Mouse (Mus musculus) 3T3-L1 (cell line): Measurements from ENCODE around the gene Gm6592.
"Not testable (repeated sequence)": the region's sequence is repeated elsewhere in the genome, so short reads cannot be mapped to it uniquely, and the experiment has no call there.

ENCODE experiments used
- DNase-seq: peaks from one replicate; pipeline ENCODE4 v3.0.0-alpha.2; 2015; ENCODE audit warnings: low read depth, low spot score

Gm6592 gene

DNA sequence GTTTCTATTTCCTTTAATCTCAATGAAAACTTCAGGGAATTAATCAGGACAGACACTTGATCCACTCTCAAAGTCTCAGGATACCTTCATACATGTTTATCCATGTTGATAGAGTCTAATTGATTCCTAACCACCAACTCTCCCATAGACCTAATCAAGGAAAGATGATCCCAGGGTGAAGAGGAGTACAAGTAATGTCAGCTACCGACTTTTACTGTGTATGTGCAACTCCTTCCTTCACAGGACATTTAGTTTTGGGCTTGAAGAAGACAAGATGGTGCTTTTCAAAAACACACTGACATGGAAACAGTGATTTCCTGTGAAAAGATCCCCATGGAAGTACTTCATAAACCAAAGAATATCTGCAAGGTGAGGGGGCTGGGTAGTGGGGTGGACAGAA lies at the start of gene Gm6592:
Gm6592 (plus strand) TSS at position 301 of the 400 bp plus-strand sequence.
- no peak for DNase-seq

DNA sequence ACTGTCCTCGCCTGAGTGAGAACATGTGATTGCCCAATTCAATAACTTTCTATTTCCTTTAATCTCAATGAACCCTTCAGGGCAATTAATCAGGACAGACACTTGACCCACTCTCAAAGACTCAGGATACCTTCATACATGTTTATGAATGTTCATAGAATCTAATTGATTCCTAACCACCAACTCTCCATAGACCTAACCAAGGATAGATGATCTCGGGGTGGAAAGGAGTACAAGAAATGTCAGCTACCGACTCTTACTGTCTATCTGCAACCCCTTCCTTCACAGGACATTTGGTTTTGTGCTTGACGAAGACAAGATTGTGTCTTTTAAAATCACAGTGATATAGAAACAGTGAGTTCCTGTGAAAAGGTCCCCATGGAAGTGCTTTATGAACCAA lies 40.4 kb upstream of the Gm6592 start, which contains the start of gene Ssxb5:
Ssxb5 (plus strand) TSS at position 301 of the 400 bp plus-strand sequence.
- not testable (repeated sequence) for DNase-seq

DNA sequence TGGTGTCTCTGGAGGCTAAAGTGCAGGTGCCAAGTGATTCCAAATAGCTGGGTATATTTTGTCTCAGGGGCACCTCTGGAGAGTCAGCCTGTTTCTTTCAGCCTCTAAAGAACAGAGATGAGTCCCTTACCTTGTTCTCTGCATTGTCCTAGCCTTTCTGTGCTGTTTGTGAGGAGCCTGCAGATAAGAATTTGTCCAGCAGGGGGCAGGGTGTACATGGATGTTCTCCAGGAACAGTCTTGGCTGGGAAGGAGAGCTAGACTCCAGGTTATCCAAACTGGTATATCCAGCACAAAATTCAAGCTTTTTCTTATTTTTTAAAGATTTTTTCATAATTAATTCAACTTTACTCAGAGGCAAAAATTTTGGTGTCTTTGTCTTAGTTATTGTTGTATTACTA lies 11.8 kb upstream of the Gm6592 start:
- DNase-seq = peak; percentile 81

DNA sequence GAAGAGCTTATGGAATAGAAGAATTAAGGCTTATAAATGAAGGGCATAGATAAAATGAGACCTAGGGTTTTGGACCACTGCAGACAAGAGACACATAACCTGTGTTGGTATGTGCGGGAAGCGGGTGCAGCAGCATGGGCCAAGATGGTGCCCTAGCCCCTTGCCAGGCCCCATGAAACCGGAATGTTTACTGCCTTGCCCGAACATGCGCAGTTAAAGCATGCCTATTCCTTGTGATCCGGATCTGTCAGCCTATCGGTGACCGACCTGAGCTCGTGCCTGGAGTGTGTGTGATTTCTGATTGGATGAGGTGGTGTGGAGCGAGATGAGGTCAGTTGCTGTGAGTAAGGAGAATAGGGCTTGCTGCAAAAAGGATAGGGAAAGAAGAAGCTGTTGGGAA lies 8.7 kb downstream of the Gm6592 start:
- no peak for DNase-seq

DNA sequence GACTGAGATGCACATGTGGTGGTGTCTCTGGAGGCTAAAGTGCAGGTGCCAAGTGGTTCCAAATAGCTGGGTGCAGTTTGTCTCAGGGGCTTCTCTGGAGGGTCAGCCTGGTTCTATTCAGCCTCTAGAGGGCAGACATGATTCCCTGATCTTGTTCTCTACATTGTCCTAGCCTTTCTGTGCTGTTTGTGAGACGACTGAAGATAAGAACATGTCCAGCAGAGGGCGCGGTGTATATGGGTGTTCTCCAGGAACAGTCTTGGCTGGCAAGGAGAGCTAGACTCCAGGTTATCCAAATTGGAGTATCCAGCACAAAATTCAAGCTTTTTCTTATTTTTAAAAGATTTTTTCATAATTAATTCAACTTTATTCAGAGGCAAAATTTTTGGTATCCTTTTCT lies 20.5 kb downstream of the Gm6592 start:
- peak; percentile 83 for DNase-seq

DNA sequence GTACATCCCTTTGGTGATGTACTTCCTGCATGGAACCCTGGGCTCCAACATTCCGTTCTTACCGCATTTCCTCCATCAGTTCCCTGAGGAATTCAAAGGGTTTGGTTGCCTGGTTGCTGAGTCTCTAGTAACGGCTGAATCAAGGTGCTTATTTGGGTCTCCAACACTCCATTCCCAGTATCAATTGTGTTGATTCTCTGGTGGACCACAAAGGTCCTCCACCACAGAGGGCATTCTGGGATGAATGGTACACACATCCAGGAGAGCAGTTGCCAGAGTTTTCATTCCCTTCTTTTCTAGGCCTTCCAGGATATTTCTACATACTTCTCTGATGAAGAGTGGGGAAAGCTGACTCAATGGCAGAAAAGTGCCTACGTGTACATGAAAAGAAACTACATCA lies 30.2 kb downstream of the Gm6592 start, which contains the start of gene Gm5751:
Gm5751 (plus strand) TSS at position 301 of the 400 bp plus-strand sequence.
- DNase-seq = not testable (repeated sequence)

DNA sequence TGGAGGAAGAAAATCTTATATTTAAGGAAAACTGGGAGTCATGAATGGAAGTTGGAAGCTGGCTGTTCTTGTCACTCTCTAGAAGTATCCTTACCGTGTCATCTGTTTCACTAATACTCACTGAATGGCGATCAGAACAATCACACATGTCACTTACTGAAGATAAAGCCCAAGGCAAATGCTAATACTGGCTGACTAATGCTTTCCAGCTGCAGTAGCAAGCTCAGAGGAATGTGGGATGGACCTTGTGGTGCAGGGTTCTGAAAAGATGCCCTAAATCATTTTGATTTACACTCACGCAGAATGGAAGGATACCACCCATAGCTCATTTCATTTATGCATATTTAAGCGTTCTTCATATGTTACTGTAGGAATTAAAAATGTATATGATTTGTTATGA lies 40.5 kb downstream of the Gm6592 start:
- peak; percentile 71 for DNase-seq

DNA sequence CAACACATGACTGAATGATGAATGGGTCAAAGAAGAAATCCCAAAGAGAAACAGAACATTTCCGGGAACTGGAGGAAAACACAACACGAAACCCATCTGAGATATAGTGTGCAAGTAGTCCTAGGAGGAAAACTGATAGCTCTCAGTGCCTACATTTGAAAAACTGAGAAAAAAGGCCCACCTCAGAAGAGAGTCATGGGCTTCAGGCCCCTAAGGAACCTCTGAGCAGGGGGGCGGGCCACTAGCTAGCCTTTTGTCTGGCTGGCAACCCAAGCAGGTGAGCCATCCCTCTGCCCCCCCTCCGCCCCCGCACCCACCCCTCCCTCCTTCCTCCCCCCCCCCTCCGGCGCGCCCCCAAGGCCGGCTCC lies 48.2 kb downstream of the Gm6592 start:
- no peak for DNase-seq

DNA sequence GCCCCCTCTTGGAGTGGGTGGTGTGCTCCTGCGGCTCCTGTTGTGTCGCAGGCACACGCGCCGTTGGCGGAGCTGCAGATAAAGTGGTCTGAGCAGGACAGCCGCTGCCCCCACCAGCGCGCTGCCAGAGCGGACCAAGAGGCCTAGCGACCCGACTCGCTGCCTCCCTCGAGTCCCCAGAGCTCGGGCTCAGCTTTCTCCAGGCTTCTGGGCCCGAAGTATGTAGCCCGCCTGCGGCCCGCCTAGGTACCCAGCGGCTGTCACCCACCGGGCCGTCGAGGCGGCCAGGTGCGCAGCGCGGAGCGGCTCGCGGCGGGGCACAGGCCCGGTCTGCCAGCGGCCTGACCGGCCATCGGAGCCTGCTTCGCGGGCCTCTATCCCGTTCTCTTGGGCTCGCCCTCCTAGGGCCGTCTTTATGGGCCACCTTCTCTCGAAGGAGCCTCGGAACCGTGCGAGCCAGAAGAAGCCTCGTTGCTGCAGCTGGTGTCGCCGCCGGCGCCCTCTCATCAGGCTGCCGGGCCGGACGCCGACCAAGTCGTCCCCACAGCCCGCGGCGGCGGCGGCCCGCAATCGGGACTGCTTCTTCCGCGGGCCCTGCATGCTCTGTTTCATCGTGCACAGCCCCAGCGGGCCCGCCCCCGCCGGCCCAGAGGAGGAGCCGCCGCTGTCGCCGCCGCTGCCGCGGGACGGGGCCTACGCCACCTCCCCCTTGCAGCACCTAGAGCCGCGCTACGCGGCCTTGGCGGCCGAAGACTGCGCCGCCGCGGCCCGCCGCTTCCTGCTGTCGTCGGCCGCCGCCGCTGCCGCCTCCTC lies 48.8 kb downstream of the Gm6592 start, which contains the start of gene B630019K06Rik:
B630019K06Rik (plus strand) TSS at position 40 of the 813 bp plus-strand sequence.
- peak; percentile 43 for DNase-seq

DNA sequence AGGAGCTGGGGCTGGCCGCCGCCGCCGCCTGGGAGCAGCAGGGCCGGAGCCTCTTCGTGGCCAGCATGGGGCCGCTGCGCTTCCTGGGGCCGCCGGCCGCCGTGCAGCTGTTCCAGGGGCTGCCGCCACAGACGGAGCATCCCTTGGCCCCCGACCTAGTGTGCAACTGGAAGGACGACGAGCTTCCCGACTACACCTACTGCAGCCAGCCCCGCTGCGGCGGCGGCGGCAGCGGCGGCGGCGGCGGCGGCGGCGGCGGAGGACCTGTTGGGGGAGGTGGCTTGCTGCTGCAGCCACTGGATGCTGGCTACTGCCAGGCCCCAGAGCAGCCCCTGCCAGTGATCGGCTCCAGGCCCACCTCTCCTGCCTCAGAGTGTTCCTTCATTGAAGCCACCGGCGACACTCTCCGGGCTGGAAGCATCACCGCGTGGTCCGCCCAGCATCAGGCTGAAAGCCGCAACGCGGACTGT lies 49.4 kb downstream of the Gm6592 start:
- DNase-seq = no peak
